Mouse (Mus musculus): ENCODE data around the gene Ear14.
A peak's percentile ranks its signal among the peaks of the same experiment; 100 is the strongest.
"Not testable (repeated sequence)": the region's sequence is repeated elsewhere in the genome, so short reads cannot be mapped to it uniquely, and the experiment has no call there.

The Ear14 gene

DNA sequence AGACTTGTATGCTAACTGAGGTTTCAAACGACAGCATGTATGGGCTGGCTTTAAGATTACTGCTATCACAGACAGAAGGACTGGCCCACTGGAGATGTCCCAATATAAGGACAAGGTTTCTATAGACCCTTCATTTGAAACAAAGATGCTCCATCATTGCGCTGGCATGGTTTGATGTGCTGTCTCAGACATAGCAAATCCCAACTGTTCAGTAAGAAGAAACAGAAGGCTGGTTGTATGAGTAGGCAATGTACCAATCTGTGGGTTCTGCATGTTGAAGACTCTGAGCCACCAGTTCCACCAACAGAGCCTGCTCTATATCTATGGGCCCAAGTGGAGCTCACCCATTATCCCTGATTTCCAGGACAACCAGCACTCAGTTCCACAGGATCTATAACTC, at the start of gene Ear14:
TSS of gene Ear14 (plus strand) at position 277 of the 400 bp plus-strand sequence.
- no peak for DNase-seq (ENCODE audit: low spot score in 2 of 2)

DNA sequence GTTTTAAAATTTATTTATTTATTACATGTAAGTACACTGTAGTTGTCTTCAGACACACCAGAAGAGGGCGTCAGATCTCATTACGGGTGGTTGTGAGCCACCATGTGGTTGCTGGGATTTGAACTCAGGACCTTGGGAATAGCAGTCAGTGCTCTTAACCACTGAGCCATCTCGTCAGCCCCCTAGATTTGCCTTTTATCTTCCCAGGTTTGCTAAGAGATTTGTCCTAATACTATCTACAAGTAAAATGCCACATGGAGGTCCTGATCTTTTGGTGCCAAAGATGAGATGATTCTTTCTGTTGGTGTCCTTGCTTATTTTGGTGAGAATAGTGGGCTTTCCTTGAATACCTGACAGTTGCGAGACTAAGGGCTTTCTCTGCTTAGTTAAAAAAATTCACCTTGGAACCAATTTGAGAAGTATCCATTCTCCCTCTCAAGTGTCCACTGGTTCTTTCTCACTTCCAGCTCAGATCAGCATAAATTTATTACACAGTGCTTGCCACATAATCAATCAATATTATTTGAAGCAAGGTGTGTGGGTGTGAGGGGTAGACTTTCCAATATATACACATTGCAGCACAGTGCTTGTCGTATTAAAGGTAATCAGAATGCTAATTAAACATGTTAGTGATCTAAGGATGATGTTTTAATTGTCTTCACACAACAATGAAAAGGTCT, 47.0 kb upstream of the Ear14 start:
- no peak for DNase-seq (ENCODE audit: low spot score in 2 of 2)

DNA sequence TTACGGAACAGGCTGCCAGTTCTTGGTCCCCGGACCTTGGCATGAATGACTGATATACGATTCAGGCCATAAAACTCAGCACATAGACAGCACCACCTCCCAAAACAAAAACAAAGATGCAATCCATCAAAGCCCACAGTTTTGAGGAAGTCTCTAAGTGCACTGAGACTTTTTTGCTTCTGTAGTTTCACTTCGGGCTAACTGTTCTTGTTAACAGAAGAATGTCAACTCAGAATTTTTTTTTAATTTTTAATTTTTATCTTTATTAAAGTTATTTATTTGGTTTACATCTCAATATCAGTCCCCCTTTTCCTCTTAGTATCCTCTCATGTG, 46.5 kb upstream of the Ear14 start:
- no peak for DNase-seq (ENCODE audit: low spot score in 2 of 2)

DNA sequence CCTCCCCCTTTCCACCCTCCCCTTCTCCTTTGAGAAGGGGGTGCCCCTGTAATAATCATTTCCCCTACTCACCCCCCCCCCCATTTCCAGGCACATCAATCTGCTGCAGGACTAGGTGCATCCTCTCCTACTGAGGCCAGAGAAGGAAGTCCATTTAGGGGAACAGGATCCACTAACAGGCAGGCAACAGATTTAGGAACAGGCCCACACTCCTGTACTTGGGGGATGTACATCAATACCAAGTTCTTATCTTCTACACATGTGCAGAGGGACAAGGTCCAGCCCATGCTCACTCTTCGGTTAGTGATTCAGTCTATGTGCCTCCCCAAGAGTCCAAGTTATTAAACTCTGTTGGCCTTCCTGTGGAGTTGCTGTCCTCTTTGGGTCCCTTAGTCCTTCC, 46.1 kb upstream of the Ear14 start:
- no peak for DNase-seq (ENCODE audit: low spot score in 2 of 2)

DNA sequence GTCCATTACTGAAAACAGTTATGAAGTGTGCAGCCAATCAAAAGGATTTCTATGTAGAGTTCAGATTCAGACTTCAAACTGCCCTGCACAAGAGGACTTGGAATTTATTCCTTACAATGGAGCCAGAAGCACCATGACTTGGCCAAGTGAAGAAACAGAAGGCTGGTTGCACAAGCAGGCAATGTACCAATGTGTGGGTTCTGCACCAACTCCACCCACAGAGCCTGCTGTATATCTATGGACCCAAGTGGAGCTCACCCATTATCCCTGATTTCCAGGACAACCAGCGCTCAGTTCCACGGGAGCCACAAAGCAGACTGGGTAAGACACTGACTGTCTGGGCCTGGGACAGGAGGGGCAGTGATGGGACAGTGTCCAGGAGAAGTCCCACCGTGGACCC, 41.2 kb upstream of the Ear14 start, which contains the start of gene Rnase2b:
TSS of gene Rnase2b (plus strand) at position 285 of the 400 bp plus-strand sequence.
- DNase-seq (ENCODE audit: low spot score in 2 of 2) = not testable (repeated sequence)

DNA sequence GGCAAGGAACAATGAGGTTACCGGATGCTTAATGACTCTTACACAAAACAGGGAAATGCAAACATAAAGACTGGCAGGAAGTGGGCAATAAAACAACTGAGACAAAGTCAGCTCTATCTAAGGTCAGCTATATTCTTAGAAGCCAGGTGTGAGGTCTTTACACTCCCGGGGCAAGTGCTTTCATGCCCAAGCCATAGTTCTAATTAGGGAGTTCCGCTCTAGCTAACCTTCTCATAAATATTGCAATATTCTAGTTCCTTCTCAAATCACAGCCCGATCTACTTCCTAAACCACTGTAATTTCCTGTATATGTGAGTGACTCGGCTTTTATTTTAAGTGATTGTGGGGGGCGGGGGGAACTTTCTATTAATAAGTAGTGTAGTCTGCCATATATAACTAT, 39.9 kb upstream of the Ear14 start:
- DNase-seq (ENCODE audit: low spot score in 2 of 2) = not testable (repeated sequence)

DNA sequence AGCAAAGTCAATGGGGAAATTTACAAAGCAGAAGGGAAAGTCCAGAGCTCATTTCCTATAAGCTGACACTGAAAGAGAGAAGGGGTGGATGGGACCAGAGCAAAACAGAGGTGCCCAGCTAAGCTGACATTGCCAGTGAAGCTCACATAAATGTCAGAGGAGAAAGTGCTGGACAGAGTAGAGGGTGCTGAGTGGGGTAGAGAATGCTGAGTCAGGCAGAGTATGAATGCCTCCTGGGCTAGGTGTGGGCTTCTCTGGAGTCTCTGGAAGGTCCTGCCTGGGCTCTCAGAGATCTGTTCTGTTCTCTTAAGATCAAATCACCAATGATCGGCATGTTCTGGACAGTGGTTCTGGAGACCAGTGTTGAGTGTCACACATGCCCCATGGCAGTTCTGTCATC, 37.8 kb upstream of the Ear14 start:
- DNase-seq (ENCODE audit: low spot score in 2 of 2) = no peak

DNA sequence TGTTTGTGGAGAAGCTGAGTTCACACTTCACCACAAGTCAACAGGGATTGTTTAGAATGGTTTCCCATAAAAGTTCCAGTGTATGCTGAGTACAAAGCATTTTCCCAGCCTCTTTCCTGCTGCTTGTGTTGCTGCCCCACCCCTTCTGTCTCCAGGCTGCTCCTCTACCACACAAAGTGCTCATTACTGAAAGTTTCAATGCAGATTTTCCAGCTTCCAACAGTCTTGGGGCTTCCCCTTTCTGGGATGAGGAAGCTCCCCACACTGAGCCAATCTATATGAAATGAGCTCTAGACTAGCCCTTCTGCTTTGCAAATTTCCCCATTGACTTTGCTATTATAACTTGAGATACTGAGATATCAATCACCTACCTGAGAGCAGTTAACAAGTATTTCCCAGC, 37.1 kb upstream of the Ear14 start:
- DNase-seq (ENCODE audit: low spot score in 2 of 2) = no peak

DNA sequence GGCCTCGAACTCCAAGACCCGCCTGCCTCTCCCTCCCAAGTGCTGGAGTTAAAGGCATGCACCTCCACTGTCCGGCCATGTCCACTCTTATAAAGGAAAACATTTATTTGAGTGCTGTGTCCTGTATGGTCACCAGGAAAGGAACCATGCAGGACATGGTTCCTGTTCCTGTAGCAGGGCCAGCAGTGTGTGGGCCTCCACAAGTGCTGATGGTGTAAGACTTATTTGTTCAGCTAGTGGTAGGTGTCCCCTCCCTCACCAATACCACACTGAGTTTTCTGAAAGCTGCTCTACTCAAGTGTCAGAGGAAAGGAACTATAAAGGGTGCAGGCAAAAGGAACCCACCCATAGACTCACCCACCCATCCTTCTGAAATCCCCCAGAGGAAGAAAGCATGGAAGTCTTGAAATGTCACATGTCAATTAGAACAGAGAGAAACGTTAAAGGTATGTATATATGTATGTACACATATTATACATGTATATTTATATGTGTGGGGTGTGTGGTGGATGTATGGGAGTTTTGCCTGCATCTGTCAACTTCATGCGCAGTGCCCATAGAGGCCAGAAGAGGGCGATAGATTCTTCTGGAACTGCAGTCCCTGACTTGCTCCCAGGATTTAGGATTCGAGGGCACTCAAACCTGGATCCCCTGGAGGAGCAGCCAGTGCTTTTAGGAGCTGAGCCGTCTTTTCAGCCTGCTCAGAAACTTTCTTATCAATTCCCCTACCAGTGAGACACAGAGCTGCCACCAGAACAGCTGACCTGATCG, 30.9 kb upstream of the Ear14 start:
- not testable (repeated sequence) for DNase-seq (ENCODE audit: low spot score in 2 of 2)

DNA sequence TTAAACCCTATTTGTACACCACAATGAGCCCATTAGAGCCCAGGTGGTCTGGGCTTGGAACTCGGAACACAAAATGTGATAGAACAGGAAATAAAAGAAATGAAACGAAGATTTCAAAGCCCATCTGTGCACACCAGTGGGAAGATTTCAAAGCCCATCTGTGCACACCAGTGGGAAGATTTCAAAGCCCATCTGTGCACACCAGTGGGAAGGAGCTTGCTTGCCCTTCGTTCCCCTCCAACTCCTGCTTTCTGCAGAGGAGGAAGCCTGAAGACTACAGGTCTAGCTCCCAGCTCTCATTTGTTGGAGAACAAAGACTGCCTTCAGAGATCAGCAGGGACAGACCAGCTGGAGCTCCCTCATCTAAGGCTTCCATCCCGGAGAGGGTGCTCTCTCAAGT, 30.2 kb upstream of the Ear14 start:
- DNase-seq (ENCODE audit: low spot score in 2 of 2) = not testable (repeated sequence)

DNA sequence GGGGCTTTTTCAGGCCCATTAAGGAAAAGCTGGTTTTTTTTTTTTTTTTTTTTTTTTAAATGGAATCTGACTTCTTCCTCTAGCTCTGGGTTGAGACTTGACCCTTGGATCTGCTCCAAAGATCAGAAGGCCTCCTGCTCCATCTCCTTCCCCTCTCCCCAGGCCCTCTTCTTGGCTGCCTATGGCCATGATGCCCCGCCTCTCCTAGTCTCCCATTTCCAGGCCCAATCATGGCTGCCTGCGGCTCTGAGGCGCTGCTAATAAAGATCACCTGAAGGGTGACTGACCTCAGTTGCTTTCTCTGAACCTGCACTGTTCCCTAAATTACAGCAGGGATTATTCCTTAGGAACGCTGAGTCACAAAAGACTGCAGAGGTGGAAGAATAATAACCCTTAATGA, 29.3 kb upstream of the Ear14 start:
- DNase-seq (ENCODE audit: low spot score in 2 of 2) = no peak

DNA sequence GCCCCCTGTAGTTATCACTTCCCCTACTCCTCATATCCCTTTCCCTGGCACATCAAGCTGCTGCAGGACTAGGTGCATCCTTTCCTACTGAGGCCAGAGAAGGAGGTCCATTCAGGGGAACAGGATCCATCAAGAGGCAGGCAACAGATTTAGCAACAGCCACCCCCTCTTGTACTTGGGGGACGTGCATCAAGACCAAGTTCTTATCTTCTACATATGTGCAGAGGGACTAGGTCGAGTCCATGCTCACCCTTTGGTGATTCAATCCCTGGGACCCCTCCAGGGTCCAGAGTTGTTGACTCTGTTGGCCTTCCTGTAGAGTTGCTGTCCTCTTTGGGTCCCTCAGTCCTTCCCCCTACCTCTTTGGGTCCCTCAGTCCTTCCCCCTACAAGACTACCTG, 22.1 kb upstream of the Ear14 start:
- DNase-seq (ENCODE audit: low spot score in 2 of 2) = not testable (repeated sequence)

DNA sequence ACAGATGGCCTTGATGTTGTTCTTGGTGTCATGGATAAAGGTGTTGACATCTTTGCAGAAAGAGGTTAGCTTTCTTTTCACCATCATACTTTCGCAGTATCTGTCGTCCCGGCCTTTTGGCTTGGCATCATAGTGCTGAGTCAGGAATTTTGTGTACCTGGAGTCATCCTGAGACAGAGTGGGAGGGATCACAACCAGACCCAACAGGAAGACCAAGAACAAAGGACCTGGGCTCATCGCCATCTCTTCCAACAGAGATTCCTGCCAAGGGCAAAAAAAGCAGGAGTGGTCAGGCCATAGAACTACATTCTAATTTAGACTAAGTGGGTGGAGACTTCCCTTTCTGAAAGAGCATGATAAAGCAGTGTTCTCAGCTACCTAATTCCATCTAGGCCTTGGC, 7.5 kb upstream of the Ear14 start:
- DNase-seq (ENCODE audit: low spot score in 2 of 2) = no peak

DNA sequence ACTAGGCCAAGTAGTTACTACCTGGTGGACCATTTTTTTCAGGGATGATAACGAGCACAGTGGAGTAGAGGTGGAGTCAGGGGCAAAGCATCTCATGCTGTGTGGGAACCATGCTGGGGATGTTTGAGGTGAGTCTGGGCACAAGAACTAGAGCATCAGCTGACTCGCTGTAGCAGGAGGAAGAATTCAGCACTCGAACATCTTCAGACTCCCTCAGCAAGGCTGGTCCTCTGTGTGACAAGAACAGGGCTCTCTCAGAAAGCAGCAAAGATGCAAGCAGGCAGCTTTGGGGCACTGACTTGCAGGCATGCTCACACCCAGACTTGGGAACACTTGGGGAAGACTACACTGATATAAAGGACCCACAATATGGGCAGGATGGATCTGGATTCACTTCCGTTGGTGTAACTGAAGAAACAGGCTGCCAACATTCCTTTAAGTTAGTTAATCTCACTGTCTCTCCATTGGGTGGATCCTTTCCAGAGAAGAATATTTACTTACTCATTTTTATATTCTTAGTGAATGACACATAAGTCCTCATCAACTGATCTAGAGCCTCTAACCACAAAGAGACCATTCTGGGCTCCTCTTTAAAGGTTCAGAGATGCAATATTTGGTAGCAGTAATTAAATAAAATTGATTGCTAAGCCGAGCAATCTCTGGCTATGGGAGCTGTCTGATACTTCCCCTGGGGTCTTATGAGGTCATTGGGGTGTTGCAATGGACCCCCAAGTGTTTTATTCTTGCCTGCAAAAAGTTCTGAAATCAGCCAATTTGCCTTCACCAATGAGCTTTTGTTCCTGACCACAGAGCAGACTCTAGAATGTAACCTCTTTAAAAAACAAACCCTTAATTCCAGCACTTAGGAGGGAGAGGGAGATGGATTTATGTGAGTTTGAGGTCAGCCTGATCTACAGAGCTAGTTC, 3.8 kb upstream of the Ear14 start, which contains the start of gene Ang2:
TSS of gene Ang2 (minus strand) at position 51 of the 926 bp plus-strand sequence.
- DNase-seq (ENCODE audit: low spot score in 2 of 2) = no peak

DNA sequence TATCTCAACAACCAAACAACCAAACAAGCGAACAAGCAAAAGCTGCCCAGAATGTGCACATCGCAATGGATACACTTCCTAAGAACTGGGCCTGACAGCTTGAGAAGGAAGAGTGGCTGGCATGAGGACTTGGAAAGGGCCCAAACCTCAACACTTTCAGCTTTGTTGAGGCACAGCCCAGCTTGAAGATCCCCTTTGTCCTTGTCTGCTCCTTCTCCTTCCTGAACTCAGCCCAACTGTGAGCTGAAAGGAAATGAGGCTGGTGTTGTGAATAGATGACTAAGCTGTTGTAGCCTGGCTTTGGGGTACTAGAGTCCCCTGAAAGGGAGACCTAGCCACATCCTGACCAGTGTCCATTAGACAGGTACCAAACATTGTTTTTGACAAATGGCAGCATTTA, 3.1 kb upstream of the Ear14 start:
- no peak for DNase-seq (ENCODE audit: low spot score in 2 of 2)

DNA sequence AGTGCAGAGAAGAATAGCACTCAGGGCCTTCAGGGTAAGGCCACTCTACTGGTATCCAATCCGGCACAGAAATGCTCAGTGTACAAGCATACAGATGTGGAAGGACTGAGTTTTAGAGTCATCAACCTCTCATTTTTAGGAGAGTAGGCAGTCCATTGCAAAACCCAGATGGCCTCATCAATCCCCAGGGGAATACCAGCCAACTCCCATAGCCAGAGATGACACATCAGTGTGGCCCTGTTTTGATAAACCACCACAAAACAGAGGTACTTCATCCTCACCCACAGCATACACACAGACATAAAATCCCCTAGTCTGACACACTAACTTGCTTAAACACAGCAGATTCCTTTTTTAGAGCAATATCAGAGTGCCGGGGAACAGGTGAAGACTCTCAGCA, 2.7 kb upstream of the Ear14 start:
- DNase-seq (ENCODE audit: low spot score in 2 of 2) = no peak

DNA sequence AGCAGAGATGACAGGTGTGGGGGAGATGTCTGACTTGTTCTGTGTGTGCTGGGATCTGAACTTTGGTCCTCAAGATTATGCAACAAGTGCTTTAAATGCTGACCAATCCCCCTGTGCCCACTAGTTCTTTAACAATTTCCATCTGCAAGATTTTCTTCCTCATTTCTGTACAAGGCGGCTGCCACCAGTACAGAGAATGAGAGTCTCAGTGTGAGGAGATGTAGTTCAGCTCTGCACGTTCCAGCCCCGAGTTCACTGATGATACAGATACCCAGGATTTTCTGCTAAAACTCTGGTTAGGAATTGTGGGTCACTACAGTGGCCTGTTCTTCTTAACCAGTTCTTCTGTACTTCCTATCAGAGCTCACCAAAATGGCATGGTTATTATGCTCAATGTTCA, 16.9 kb downstream of the Ear14 start:
- not testable (repeated sequence) for DNase-seq (ENCODE audit: low spot score in 2 of 2)

DNA sequence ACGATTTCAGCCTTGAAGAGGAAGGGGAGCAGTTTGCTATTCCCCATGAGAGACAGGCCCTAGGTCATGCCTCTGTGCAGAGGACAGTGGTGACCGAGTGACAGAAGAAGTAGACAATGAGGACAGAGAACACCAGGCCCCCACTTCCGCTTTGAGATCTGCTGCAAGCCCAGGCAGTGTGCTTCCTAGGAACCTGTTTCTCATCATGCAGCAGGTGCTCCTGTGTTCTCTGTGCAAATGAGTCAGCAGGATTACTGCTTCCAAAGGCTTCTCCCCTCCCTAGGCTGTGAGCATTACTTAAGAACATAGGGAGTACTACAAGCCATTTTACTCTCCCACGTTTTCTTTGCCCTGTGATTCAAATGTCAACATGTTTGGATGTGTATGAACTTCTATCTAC, 26.5 kb downstream of the Ear14 start:
- not testable (repeated sequence) for DNase-seq (ENCODE audit: low spot score in 2 of 2)

DNA sequence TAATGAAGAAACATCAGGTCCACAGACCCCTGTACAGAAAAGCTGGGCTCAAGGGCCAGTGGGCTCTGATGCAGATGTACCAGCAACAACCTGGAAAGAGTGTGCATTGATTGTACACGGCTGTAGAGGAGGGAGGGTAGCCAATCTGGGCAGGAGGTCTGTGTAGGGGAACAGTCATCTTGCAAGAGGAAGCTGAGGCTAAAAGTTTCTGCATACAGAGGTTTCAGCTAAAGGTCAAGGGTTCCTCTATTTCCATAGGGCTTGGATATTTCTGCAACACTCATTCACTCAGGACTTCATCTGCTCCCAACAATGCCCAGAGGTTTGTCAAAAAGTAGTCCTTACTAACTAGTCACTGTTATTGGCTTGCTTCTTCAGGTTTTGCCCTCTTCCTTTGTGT, 34.3 kb downstream of the Ear14 start:
- DNase-seq (ENCODE audit: low spot score in 2 of 2) = not testable (repeated sequence)

DNA sequence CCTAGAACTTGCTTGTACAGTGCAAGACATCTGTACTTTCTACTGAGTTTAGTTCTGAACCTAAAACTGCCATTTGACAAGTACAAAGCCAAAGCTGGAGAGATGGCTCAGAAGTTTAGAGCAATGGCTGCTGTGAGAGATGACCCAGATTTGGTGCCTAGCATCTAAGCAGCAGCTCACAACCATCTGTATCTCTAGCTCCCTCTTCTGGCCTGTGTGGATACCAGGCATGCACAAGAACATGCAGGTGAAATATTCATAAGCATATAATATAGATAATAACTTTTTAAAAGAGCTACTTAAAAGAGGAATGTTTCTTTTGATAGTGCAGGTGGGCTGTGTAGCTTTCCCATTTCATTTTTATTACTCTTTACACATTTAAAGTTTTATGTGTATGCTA, 37.7 kb downstream of the Ear14 start:
- DNase-seq (ENCODE audit: low spot score in 2 of 2) = peak; percentile 12 to 40

DNA sequence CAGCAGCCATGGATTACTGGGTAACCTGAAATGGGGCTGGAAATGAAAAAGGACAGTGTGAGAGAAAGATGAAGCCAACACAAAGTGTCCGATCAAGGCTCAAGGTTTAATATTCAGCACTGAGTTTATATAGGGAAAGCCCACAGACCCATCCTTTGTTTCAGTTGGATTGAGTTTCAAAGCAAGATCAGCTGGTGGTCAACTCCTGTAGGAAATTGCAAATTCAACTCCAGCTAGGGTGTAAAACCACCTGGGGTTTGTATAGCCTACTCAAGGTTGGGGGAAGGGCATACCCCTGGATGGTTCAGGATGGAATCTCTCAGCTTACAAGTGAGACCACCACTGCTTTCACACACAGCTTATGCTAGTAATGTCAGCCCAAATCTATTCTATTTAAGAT, 44.5 kb downstream of the Ear14 start:
- DNase-seq (ENCODE audit: low spot score in 2 of 2) = no peak

DNA sequence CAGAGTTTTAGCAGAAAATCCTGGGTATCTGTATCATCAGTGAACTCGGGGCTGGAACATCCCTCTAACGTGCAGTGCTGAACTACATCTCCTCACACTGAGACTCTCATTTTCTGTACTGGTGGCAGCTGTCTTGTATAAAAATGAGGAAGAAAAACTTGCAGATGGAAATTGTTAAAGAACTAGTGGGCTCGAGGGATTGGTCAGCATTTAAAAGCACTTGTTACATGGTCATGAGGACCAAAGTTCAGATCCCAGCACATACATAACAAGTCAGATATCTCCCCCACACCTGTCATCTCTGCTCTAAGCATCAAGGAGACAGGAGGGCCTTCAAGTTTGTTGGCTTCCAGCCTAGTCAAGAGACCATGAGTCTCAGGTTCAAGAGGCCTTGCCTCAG, 47.2 kb downstream of the Ear14 start:
- DNase-seq (ENCODE audit: low spot score in 2 of 2) = no peak

Measured in natural killer cell, adult 2 months (primary cell).